Mouse (Mus musculus): ENCODE data around the gene Scgb2a2. TPM values are rescaled to one million over a fixed set of nuclear protein-coding genes. Genes with fewer than 3 reads are reported as not detected.

The Scgb2a2 gene
- total and polyA plus RNA-seq, 3 experiments = not detected

- Histone ChIP-seq H3K27ac (ENCODE audit: control insufficient read depth, low read depth, low read length) (peak overlapping the region; percentile 68), H3K4me1 (ENCODE audit: control insufficient read depth in 1 of 2, insufficient read depth in 2 of 2, low read length in 2 of 2) (peaks cover 0 to 24% of the 10 kb centered on the region in 2 experiments; a peak in 3 of 4 replicates), H3K9me3 (replicated peaks; ENCODE audit: insufficient read depth, low read length) (no peaks in the 10 kb centered on the region), H3K27me3 (ENCODE audit: control insufficient read depth in 1 of 2, insufficient read depth in 2 of 2, low read length in 2 of 2) (no peaks in the 10 kb centered on the region), H3K9ac (ENCODE audit: control insufficient read depth, low read depth, low read length, poor library complexity, severe bottlenecking) (peak overlapping the region; percentile 88), H3K79me2 (ENCODE audit: control insufficient read depth, insufficient read depth, low read length, poor library complexity) (peaks cover 56% of the 10 kb centered on the region), H3K4me3 (ENCODE audit: control insufficient read depth in 1 of 2, insufficient read depth in 1 of 2, low read depth in 2 of 2, low read length in 2 of 2) (peak overlapping the region; percentile 60 to 78), H3K36me3 (ENCODE audit: control insufficient read depth in 1 of 2, insufficient read depth in 2 of 2, low read length in 2 of 2) (peaks cover under 1 to 25% of the 10 kb centered on the region in 2 experiments; a peak in 3 of 4 replicates)
- peak; percentile 71 for DNase-seq (ENCODE audit: low read depth, low spot score)
- TF ChIP-seq MXI1 (IDR thresholded peaks at IDR 0.05; ENCODE audit: low read depth, low read length) = peak; percentile 70
- TF ChIP-seq SIN3A (IDR thresholded peaks at IDR 0.05; ENCODE audit: low read length) = peak; percentile 73
- TF ChIP-seq ZMIZ1 (IDR thresholded peaks at IDR 0.05; ENCODE audit: low read depth, low read length) = 0 out of 2 replicates have a peak, but pooled peaks have one; percentile 35
- TF ChIP-seq MYC (IDR thresholded peaks at IDR 0.05; ENCODE audit: low read depth, low read length) = peak; percentile 33; the same call in 1 of the 2 replicates
- no peak for TF ChIP-seq USF2 (IDR thresholded peaks at IDR 0.05; ENCODE audit: borderline replicate concordance in 1 of 2, insufficient read depth in 1 of 2, low read depth in 1 of 2, low read length in 2 of 2)
- no peak for TF ChIP-seq NRF1 (IDR thresholded peaks at IDR 0.05; ENCODE audit: insufficient read depth, low read depth, low read length, poor library complexity, severe bottlenecking)
- peak; percentile 57; the same call in 1 of the 2 replicates for TF ChIP-seq CHD1 (IDR thresholded peaks at IDR 0.05; ENCODE audit: low read depth, low read length)
- 0 out of 2 replicates have a peak, but pooled peaks have one; percentile 26 for TF ChIP-seq MAX (IDR thresholded peaks at IDR 0.05; ENCODE audit: low read length)
- peak; percentile 37; the same call in 1 of the 2 replicates for TF ChIP-seq ETS1 (IDR thresholded peaks at IDR 0.05; ENCODE audit: low read depth, low read length)
- no peak for TF ChIP-seq RAD21 (IDR thresholded peaks at IDR 0.05; ENCODE audit: low read depth, low read length)
- 0 out of 2 replicates have a peak, but pooled peaks have one; percentile 23 for TF ChIP-seq NELFE (IDR thresholded peaks at IDR 0.05; ENCODE audit: low read depth, low read length)
- no peak for TF ChIP-seq ELF1 (IDR thresholded peaks at IDR 0.05; ENCODE audit: low read depth, low read length)
These were observed 51.1 kb downstream of the Scgb2a2 start for GRCm38 (mm10) chr19:9898339-9899066.

DNA sequence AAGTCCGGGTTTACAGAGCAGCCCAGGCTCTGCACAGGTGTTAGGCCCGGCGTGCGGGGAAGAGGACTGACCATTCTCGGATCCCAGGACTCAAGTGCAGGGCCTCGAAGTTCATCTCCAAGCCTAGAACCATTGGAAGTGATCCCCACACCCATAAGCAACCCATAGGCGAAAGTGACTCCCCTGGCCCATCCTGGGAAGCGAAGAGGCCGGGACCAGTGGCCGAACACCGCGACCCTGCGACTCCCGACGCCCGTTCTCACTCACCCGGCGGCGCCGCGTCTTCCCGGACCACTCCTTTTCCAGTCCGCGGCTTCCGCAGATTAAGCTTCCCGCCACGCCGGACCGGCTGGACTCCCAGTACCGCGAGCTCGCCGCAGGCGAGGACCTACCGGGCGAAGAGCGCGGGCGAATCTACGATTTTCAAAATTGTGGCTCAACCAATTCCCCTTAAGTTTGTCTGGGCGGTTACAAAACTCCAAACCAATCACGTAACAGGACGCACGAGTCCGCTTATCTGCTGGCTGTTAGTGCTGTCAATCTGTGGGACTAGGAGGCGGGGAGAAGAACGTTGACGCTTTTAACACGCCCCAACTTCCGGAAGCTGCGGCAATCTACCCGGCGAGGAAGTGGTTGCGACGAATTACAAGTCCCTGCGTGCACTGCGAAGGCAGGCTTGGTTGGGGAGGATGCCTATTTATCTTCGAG, 51.9 kb downstream of the Scgb2a2 start, which contains the start of gene Incenp:
Gene Incenp, minus strand, starts transcription at position 480 of the 708 bp plus-strand sequence.
- Histone ChIP-seq H3K79me2 (ENCODE audit: control insufficient read depth, insufficient read depth, low read length, poor library complexity) (peaks cover 50% of the 10 kb centered on the region), H3K4me1 (ENCODE audit: control insufficient read depth in 1 of 2, insufficient read depth in 2 of 2, low read length in 2 of 2) (peaks cover 0 to 24% of the 10 kb centered on the region in 2 experiments; a peak in 3 of 4 replicates), H3K9ac (ENCODE audit: control insufficient read depth, low read depth, low read length, poor library complexity, severe bottlenecking) (peak within 1 kb of the TSS; percentile 88), H3K36me3 (ENCODE audit: control insufficient read depth in 1 of 2, insufficient read depth in 2 of 2, low read length in 2 of 2) (peaks cover 0 to 25% of the 10 kb centered on the region in 2 experiments; a peak in 3 of 4 replicates), H3K9me3 (replicated peaks; ENCODE audit: insufficient read depth, low read length) (no peaks in the 10 kb centered on the region), H3K4me3 (ENCODE audit: control insufficient read depth in 1 of 2, insufficient read depth in 1 of 2, low read depth in 2 of 2, low read length in 2 of 2) (peak within 1 kb of the TSS; percentile 62 to 78), H3K27me3 (ENCODE audit: control insufficient read depth in 1 of 2, insufficient read depth in 2 of 2, low read length in 2 of 2) (no peaks in the 10 kb centered on the region), H3K27ac (ENCODE audit: control insufficient read depth, low read depth, low read length) (peak within 1 kb of the TSS; percentile 94)
- DNase-seq (ENCODE audit: low read depth, low spot score) = peak; percentile 100
- no peak for TF ChIP-seq CHD1 (IDR thresholded peaks at IDR 0.05; ENCODE audit: low read depth, low read length)
- TF ChIP-seq SIN3A (IDR thresholded peaks at IDR 0.05; ENCODE audit: low read length) = peak; percentile 73
- TF ChIP-seq ELF1 (IDR thresholded peaks at IDR 0.05; ENCODE audit: low read depth, low read length) = peak; percentile 88
- TF ChIP-seq HCFC1 (IDR thresholded peaks at IDR 0.05; ENCODE audit: low read depth, low read length) = peak; percentile 81; the same call in 1 of the 2 replicates
- peak; percentile 87 for TF ChIP-seq ZMIZ1 (IDR thresholded peaks at IDR 0.05; ENCODE audit: low read depth, low read length)
- no peak for TF ChIP-seq USF2 (IDR thresholded peaks at IDR 0.05; ENCODE audit: borderline replicate concordance in 1 of 2, insufficient read depth in 1 of 2, low read depth in 1 of 2, low read length in 2 of 2)
- TF ChIP-seq TBP (IDR thresholded peaks at IDR 0.05; ENCODE audit: low read depth, low read length) = peak; percentile 91
- TF ChIP-seq E2F4 (IDR thresholded peaks at IDR 0.05; ENCODE audit: borderline replicate concordance, low read depth, low read length) = peak; percentile 97
- no peak; the same call in 1 of the 2 replicates for TF ChIP-seq TCF12 (IDR thresholded peaks at IDR 0.05; ENCODE audit: low read depth, low read length)
- peak; percentile 86 for TF ChIP-seq MXI1 (IDR thresholded peaks at IDR 0.05; ENCODE audit: low read depth, low read length)
- TF ChIP-seq MAX (IDR thresholded peaks at IDR 0.05; ENCODE audit: low read length) = no peak; the same call in 1 of the 2 replicates
- peak; percentile 76 to 98 for TF ChIP-seq POLR2A (IDR thresholded peaks at IDR 0.05; ENCODE audit: control insufficient read depth in 1 of 2, insufficient read depth in 1 of 2, low read depth in 1 of 2, low read length in 2 of 2, poor library complexity in 1 of 2)
- TF ChIP-seq NELFE (IDR thresholded peaks at IDR 0.05; ENCODE audit: low read depth, low read length) = peak; percentile 96
- TF ChIP-seq GATA1 (IDR thresholded peaks at IDR 0.05; ENCODE audit: low read depth, low read length) = peak; percentile 54
- TF ChIP-seq ETS1 (IDR thresholded peaks at IDR 0.05; ENCODE audit: low read depth, low read length) = no peak
- no peak for TF ChIP-seq NRF1 (IDR thresholded peaks at IDR 0.05; ENCODE audit: insufficient read depth, low read depth, low read length, poor library complexity, severe bottlenecking)
- no peak for TF ChIP-seq EP300 (IDR thresholded peaks at IDR 0.05; ENCODE audit: low read depth in 1 of 2, low read length in 2 of 2)
- TF ChIP-seq ZNF384 (IDR thresholded peaks at IDR 0.05; ENCODE audit: low read depth, low read length) = no peak
- peak; percentile 88; the same call in 1 of the 2 replicates for TF ChIP-seq POLR2AphosphoS5 (IDR thresholded peaks at IDR 0.05; ENCODE audit: borderline replicate concordance, low read depth, low read length)
- TF ChIP-seq SMC3 (IDR thresholded peaks at IDR 0.05; ENCODE audit: low read depth, low read length) = no peak
- no peak for TF ChIP-seq MEF2A (IDR thresholded peaks at IDR 0.05; ENCODE audit: extremely low read depth, insufficient replicate concordance, low read depth, low read length, poor library complexity, severe bottlenecking)
- TF ChIP-seq CHD2 (IDR thresholded peaks at IDR 0.05; ENCODE audit: low read length) = peak; percentile 83

Measured in MEL (cell line).